Mouse (Mus musculus): ENCODE results near the gene Gnaq. TPM values are rescaled to one million over a fixed set of nuclear protein-coding genes. Genes with fewer than 3 reads are reported as not detected.

Gene Gnaq
- 16.0 TPM for polyA plus RNA-seq (2014; fragmentation: Illumina TruSeq; extraction: RNeasy Lipid Tissue Mini Kit (QIAGEN cat#74804); ENCODE audit: low read depth, low replicate concordance)

DNA sequence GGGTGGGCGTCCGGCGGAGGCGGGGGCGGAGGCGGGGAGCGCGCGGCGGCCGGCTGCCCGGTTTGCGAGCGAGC is at the start of gene Gnaq:
Gnaq (plus strand) TSS at position 41 of the 74 bp plus-strand sequence.

DNA sequence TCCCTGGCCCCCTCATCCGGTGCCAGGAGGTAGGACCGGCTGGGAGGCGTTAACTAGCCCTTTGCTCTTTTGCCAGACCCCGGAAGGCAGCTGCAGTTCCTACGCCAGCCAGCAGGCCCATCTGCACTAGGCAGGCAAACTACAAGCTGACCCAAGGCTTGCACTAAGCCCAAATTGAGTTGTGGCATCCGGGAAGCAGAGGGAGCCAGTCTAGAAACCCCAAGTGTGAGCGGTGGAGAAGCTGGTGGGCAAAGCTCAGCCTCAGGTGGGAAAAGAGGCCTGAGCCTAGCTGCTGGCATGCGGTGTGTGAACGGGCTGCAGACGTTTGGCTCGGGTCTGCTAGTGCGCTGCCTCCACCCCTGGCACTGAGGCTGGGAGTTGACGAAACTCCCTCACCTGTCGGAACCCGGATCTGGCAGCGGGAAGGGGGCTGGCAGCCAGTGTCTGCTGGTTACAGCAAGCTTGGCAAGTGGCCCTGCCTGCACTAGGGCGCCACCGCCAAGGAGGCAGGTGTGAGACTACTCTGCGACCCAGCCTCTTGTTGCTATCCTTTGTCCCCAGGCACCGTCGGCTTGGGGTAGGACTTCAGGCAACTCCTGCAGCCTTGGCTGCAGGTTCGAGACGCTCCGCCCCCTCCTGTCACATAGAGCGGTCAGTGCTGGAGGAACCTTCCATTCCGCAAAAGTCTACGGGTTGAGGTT is 303.1 kb downstream of the Gnaq start, which contains the start of gene Gna14:
Gna14 (plus strand) TSS at position 232 of the 701 bp plus-strand sequence.

Other genes starting within 250 kb of the Gnaq start
- gene Psat1, start 185.5 kb upstream of the Gnaq start, polyA plus RNA-seq (2014; fragmentation: Illumina TruSeq; extraction: RNeasy Lipid Tissue Mini Kit (QIAGEN cat#74804); ENCODE audit: low read depth, low replicate concordance) = 0.24 TPM
- gene Cep78, start 147.8 kb upstream of the Gnaq start, polyA plus RNA-seq (2014; fragmentation: Illumina TruSeq; extraction: RNeasy Lipid Tissue Mini Kit (QIAGEN cat#74804); ENCODE audit: low read depth, low replicate concordance) = 1.8 TPM

All from liver, adult 10 weeks (tissue).